Mouse (Mus musculus): ENCODE measurements at regions not wholly inside any gene's neighbourhood (a gene's known extent, or its start where the extent isn't known, plus 50 kb on each side); places are given as distances from the start of the nearest gene placed in this dataset.

- CTCF ChIA-PET: no interaction called here
These were observed 69.2 kb upstream of the Pde3b start for GRCm38 (mm10) chr7:114345860-114346259.

DNA sequence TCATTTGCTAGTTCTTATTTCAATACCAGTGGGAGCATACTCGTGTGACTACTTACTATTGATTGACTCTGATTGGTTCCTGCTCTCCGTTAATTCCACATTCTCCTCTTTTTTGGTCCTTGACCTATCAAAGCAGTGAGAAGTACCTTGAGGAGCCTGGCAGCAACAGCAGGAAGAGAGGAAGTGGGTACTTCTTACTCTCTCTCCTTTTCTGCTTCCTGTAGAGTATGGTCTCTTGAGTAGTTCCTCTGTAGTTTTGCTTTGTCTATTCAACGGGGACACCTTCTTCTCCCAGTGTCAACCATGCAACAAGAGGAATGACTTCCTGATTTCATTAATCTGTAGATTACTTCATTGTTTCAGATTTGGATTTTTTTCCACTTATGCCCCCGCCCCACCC, 68.1 kb upstream of the Pde3b start:
- ChIA-PET CTCF (no interaction called here), POLR2A (no interaction called here)

More at GRCm38 (mm10) chr7:114345860-114346259, 69.2 kb upstream of the Pde3b start:
- POLR2A ChIA-PET: no interaction called here

- ChIA-PET POLR2A (no interaction called here), CTCF (no interaction called here)
These were observed 64.1 kb upstream of the Pde3b start for GRCm38 (mm10) chr7:114350968-114351367.

GRCm38 (mm10) chr7:114356381-114356780, 58.7 kb upstream of the Pde3b start:
- CTCF ChIA-PET: no interaction called here

GRCm38 (mm10) chr7:114362166-114362565, 52.9 kb upstream of the Pde3b start:
- ChIA-PET CTCF (no interaction called here), POLR2A (no interaction called here)

More at GRCm38 (mm10) chr7:114356381-114356780, 58.7 kb upstream of the Pde3b start:
- POLR2A ChIA-PET: interaction anchor here in 1 of 4 experiments (0.7 kb wide), 1 partner anchor 22 kb away, joined by 3 read pairs; no protein-coding TSS in a partner anchor

GRCm38 (mm10) chr7:114364041-114364440, 51.0 kb upstream of the Pde3b start:
- ChIA-PET POLR2A (interaction anchor here in 1 of 4 experiments (0.6 kb wide), 1 partner anchor 654 kb away, joined by 3 read pairs; no protein-coding TSS in a partner anchor), CTCF (interaction anchor here in 2 of 4 experiments (0.6 kb wide), 2 partner anchors 51 to 356 kb away, joined by 3 read pairs; no protein-coding TSS in a partner anchor)
